Mouse (Mus musculus): Measurements from ENCODE around the gene Pappa2. TPM values are rescaled to one million over a fixed set of nuclear protein-coding genes. Genes with fewer than 3 reads are reported as not detected.

The Pappa2 gene
- polyA plus RNA-seq, 1 experiment from 2014 or later = 1.9 TPM

DNA sequence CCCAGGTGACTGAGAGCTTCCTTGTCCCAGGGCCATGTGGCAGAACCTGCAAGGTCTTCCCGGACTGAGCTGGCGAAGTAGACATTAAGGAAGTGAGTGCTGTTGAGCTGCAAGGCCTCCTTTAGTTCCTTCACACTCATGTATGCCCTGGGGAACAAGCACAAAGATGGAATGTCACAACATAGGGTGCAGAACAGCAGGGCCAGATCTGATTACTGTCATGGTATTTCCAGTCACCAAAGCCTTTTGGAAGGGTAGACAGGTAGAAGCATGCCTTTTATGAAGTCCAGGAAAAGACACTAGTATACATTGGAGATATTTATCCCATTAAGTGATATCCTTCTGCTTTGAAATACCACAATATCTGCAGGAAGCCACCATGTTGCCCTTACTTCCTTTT is 108.9 kb downstream of the Pappa2 start:
- Histone ChIP-seq H3K9me3 (ENCODE audit: control insufficient read depth, low read length) (no peaks in the 10 kb centered on the region), H3K9ac (ENCODE audit: low read length) (no peak overlapping the region), H3K36me3 (ENCODE audit: control insufficient read depth, insufficient read depth, low read length) (no peaks in the 10 kb centered on the region), H3K27me3 (ENCODE audit: control insufficient read depth, insufficient read depth, low read length) (no peaks in the 10 kb centered on the region), H3K4me2 (no peak overlapping the region), H3K4me1 (ENCODE audit: control insufficient read depth, insufficient read depth, low read length) (no peaks in the 10 kb centered on the region), H3K4me3 (ENCODE audit: low read depth, low read length) (no peak overlapping the region), H3K27ac (ENCODE audit: low read depth, low read length) (no peak overlapping the region)
- no peak for DNase-seq (ENCODE audit: low spot score, missing footprints)
- no peak for ATAC-seq (ENCODE audit: low FRiP score)
- WGBS = 86% methylated on average over 2 of the region's 2 CpGs

DNA sequence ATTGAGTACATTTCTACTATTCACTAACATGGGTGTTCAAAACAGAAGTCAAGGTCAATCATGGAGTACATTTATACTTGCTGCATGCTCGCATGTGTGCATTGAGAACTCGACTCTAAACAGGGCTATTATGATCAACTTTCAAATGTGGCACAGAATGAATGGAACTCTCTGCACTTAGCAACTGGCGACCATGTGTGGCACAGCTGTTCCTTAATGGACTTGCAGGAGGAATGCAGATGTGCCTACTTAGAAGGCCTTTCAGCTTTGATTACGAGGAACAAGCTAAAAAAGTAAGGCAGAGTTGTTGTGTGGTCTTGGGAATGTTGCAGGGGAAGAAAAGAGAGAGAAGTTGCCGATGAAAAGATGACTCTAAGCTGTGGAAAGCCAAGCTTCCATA is 120.1 kb downstream of the Pappa2 start:
- no peak for DNase-seq (ENCODE audit: low spot score, missing footprints)
- H3K4me3 ChIP-seq (ENCODE audit: low read depth, low read length) = no peak overlapping the region
- WGBS = 76% methylated on average over 5 of the region's 5 CpGs
- H3K27ac ChIP-seq (ENCODE audit: low read depth, low read length) = no peak overlapping the region
- no peaks in the 10 kb centered on the region for H3K4me1 ChIP-seq (ENCODE audit: control insufficient read depth, insufficient read depth, low read length)
- H3K9ac ChIP-seq (ENCODE audit: low read length) = no peak overlapping the region
- ATAC-seq (ENCODE audit: low FRiP score) = no peak
- H3K4me2 ChIP-seq = no peak overlapping the region
- H3K9me3 ChIP-seq (ENCODE audit: control insufficient read depth, low read length) = no peaks in the 10 kb centered on the region
- H3K27me3 ChIP-seq (ENCODE audit: control insufficient read depth, insufficient read depth, low read length) = no peaks in the 10 kb centered on the region
- no peaks in the 10 kb centered on the region for H3K36me3 ChIP-seq (ENCODE audit: control insufficient read depth, insufficient read depth, low read length)

DNA sequence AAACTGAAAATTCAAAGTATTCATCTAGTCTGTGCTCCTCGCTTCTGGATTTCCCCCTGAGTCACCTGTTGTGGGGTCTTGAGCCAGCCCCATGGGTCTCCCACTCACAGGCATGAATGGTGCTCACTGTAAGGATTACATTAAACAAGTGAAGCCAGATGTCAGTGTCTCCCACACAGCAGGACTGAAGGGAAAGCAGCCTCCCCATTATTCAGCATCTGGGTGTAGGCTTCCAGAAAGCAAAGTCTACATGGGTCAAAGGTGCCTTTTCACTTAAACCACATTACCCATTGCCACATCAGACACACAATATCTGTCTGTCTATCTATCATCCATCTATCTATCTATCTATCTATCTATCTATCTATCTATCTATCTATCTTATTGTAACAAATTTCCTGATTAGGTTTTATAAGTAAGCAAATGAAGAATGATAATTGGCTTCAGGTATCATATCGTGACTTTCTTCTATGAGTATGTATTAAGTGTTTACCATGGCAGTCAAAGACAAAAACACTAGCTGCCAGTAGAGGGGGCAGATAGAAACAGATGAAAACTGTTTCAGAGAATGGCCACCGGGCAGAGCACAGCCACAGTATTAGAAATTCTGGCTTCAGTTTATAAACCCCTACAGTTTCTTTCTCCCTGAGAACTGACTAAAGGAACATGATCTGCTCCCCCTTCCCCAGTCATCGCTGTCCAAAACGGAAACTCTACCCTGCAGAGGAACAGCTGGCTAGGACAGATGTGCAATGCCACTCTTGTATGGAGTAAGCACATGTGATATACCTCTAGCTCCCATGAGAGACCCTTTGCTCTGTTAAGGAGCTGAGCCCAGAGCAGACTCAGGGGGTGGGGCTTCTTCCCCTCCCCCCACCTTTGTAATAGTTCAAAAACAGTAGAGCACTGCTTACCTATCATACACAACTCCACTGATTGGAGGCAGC is 126.1 kb downstream of the Pappa2 start:
- WGBS = 73% methylated on average over 5 of the region's 5 CpGs
- no peak overlapping the region for H3K9ac ChIP-seq (ENCODE audit: low read length)
- H3K27ac ChIP-seq (ENCODE audit: low read depth, low read length) = no peak overlapping the region
- DNase-seq (ENCODE audit: low spot score, missing footprints) (no peak), ATAC-seq (ENCODE audit: low FRiP score) (no peak)
- H3K36me3 ChIP-seq (ENCODE audit: control insufficient read depth, insufficient read depth, low read length) = no peaks in the 10 kb centered on the region
- no peaks in the 10 kb centered on the region for H3K9me3 ChIP-seq (ENCODE audit: control insufficient read depth, low read length)
- no peak overlapping the region for H3K4me3 ChIP-seq (ENCODE audit: low read depth, low read length)
- H3K4me2 ChIP-seq = no peak overlapping the region
- H3K4me1 ChIP-seq (ENCODE audit: control insufficient read depth, insufficient read depth, low read length) = no peaks in the 10 kb centered on the region
- no peaks in the 10 kb centered on the region for H3K27me3 ChIP-seq (ENCODE audit: control insufficient read depth, insufficient read depth, low read length)

DNA sequence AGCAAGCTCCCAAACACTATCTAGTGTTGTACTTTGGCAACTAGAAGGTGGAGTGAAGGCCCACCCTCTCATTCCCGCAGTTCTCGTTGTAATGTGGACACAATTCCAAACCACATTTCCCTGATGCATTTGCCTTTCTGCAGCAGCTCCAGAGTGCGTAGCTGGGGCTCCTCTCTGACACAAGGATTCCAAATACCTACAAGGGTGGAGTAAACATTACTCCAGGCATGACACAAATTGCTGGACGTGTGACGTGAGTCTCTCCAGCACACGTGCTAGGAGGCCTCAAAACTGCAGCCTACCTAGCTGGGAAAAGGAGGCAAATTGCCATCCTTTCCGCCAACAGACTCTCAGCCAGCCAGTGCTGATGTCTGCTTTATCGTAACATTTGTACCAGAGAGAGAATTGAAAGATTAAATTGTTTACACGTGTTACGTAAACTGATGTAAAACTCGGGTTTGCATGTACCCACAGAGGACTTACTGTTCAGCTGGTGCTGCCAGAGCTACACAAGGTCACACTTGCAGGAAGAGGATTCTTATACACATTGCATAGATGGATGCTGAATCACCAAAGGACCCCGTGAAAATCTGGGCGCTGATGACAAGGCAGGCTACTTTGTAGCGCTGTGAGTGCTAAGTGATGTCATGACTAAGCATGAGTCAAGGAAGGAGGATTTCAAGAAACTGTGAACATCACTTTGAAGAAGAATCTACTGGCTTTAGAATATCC is 127.3 kb downstream of the Pappa2 start:
- no peak overlapping the region for H3K4me3 ChIP-seq (ENCODE audit: low read depth, low read length)
- no peaks in the 10 kb centered on the region for H3K36me3 ChIP-seq (ENCODE audit: control insufficient read depth, insufficient read depth, low read length)
- no peak overlapping the region for H3K4me2 ChIP-seq
- no peaks in the 10 kb centered on the region for H3K27me3 ChIP-seq (ENCODE audit: control insufficient read depth, insufficient read depth, low read length)
- H3K9me3 ChIP-seq (ENCODE audit: control insufficient read depth, low read length) = no peaks in the 10 kb centered on the region
- no peak for ATAC-seq (ENCODE audit: low FRiP score)
- no peaks in the 10 kb centered on the region for H3K4me1 ChIP-seq (ENCODE audit: control insufficient read depth, insufficient read depth, low read length)
- 89% methylated on average over 14 of the region's 14 CpGs for whole genome bisulfite sequencing
- no peak overlapping the region for H3K27ac ChIP-seq (ENCODE audit: low read depth, low read length)
- no peak overlapping the region for H3K9ac ChIP-seq (ENCODE audit: low read length)
- no peak for DNase-seq (ENCODE audit: low spot score, missing footprints)

DNA sequence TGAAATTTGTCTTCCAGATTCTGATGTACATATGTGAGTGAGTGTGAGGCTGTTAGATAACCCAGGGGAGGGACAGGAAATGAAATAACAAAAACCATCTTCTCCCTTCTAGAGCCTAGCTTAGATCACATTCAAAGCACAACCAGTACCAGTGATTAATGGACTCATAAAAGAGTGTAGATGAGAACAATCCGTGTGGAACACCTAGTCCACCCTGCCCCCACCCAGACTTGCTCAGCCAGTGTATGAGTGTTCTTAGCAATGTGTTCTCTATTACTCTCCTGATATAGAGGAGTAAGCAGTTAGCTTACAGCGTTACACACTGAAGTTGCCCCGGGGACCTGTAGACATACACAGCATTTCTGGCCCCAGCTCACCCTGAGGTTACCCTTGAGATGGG is 129.8 kb downstream of the Pappa2 start:
- Histone ChIP-seq H3K36me3 (ENCODE audit: control insufficient read depth, insufficient read depth, low read length) (no peaks in the 10 kb centered on the region), H3K9ac (ENCODE audit: low read length) (no peak overlapping the region), H3K4me1 (ENCODE audit: control insufficient read depth, insufficient read depth, low read length) (no peaks in the 10 kb centered on the region), H3K27me3 (ENCODE audit: control insufficient read depth, insufficient read depth, low read length) (no peaks in the 10 kb centered on the region), H3K4me3 (ENCODE audit: low read depth, low read length) (no peak overlapping the region), H3K9me3 (ENCODE audit: control insufficient read depth, low read length) (no peaks in the 10 kb centered on the region), H3K27ac (ENCODE audit: low read depth, low read length) (no peak overlapping the region), H3K4me2 (no peak overlapping the region)
- 90% methylated on average over 3 of the region's 3 CpGs for WGBS
- no peak for DNase-seq (ENCODE audit: low spot score, missing footprints)
- no peak for ATAC-seq (ENCODE audit: low FRiP score)

DNA sequence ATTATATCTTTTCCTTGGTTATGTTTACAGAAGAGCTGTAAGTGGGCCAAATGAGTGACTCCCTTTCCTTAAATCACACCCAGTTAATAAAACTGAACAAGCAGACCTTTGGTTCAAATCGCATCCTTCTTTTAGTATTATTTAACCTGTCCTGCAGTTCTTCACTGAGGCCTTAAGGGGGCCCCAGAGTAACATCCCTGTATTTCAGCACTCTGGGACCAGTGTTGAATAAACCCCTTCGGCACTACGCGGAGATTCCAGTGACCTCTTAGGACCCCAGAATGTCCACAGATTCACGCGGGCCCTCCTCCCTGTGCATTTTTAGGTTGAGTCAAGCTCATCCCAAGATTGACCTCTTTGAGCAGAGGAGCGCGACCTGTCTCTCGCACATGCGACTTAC is 135.7 kb downstream of the Pappa2 start:
- Histone ChIP-seq H3K4me3 (ENCODE audit: low read depth, low read length) (no peak overlapping the region), H3K27me3 (ENCODE audit: control insufficient read depth, insufficient read depth, low read length) (no peaks in the 10 kb centered on the region), H3K9me3 (ENCODE audit: control insufficient read depth, low read length) (no peaks in the 10 kb centered on the region), H3K4me1 (ENCODE audit: control insufficient read depth, insufficient read depth, low read length) (no peaks in the 10 kb centered on the region), H3K36me3 (ENCODE audit: control insufficient read depth, insufficient read depth, low read length) (no peaks in the 10 kb centered on the region), H3K27ac (ENCODE audit: low read depth, low read length) (no peak overlapping the region), H3K4me2 (no peak overlapping the region), H3K9ac (ENCODE audit: low read length) (no peak overlapping the region)
- ATAC-seq (ENCODE audit: low FRiP score) (no peak), DNase-seq (ENCODE audit: low spot score, missing footprints) (no peak)
- 66% methylated on average over 10 of the region's 10 CpGs for WGBS

DNA sequence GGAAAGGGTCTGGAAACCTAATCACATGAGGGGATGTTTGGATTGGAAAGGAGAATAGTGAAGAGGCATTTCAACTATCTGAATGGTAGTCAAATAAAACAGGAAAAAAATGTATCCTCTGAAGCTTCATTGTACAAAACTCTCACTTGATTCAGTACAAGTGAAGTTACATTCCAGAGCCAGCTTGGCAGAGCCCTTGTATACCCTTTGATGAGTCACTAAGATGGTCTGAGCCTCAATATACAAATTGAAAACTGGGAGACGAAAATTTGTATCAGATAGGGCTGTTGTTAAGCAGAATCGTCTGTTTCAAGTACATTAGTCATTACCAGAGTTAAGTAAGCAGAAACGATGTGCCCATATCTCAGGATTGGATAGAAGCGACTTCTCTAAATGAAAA is 143.1 kb downstream of the Pappa2 start:
- Histone ChIP-seq H3K27me3 (ENCODE audit: control insufficient read depth, insufficient read depth, low read length) (no peaks in the 10 kb centered on the region), H3K36me3 (ENCODE audit: control insufficient read depth, insufficient read depth, low read length) (no peaks in the 10 kb centered on the region), H3K4me3 (ENCODE audit: low read depth, low read length) (no peak overlapping the region), H3K4me2 (no peak overlapping the region), H3K4me1 (ENCODE audit: control insufficient read depth, insufficient read depth, low read length) (no peaks in the 10 kb centered on the region), H3K9me3 (ENCODE audit: control insufficient read depth, low read length) (no peaks in the 10 kb centered on the region), H3K27ac (ENCODE audit: low read depth, low read length) (no peak overlapping the region), H3K9ac (ENCODE audit: low read length) (no peak overlapping the region)
- DNase-seq (ENCODE audit: low spot score, missing footprints) (no peak), ATAC-seq (ENCODE audit: low FRiP score) (no peak)
- 82% methylated on average over 4 of the region's 4 CpGs for WGBS

DNA sequence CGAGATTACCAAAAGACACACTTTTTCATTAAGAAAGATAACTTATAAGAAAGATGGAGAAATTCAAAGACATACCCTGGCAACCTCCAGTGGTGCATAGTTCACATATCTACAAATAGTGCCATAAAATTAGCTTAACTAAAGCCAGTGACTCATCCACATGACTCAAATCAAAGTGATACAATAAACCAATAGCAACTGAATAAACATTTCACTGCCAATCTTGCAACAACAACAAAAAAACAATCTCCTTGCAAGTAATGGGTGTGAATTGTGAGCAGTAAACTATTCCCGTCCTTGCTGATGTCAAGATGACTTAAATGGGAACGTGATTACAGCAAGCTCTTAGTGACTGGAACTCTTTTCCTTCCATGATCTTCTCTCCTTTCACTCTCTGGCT is 150.1 kb downstream of the Pappa2 start:
- ATAC-seq (ENCODE audit: low FRiP score) = no peak
- H3K9me3 ChIP-seq (ENCODE audit: control insufficient read depth, low read length) = no peaks in the 10 kb centered on the region
- no peak for DNase-seq (ENCODE audit: low spot score, missing footprints)
- H3K9ac ChIP-seq (ENCODE audit: low read length) = no peak overlapping the region
- no peak overlapping the region for H3K4me2 ChIP-seq
- no peak overlapping the region for H3K4me3 ChIP-seq (ENCODE audit: low read depth, low read length)
- no peaks in the 10 kb centered on the region for H3K36me3 ChIP-seq (ENCODE audit: control insufficient read depth, insufficient read depth, low read length)
- H3K27me3 ChIP-seq (ENCODE audit: control insufficient read depth, insufficient read depth, low read length) = no peaks in the 10 kb centered on the region
- H3K27ac ChIP-seq (ENCODE audit: low read depth, low read length) = no peak overlapping the region
- no peaks in the 10 kb centered on the region for H3K4me1 ChIP-seq (ENCODE audit: control insufficient read depth, insufficient read depth, low read length)
- 86% methylated on average over 3 of the region's 3 CpGs for WGBS

DNA sequence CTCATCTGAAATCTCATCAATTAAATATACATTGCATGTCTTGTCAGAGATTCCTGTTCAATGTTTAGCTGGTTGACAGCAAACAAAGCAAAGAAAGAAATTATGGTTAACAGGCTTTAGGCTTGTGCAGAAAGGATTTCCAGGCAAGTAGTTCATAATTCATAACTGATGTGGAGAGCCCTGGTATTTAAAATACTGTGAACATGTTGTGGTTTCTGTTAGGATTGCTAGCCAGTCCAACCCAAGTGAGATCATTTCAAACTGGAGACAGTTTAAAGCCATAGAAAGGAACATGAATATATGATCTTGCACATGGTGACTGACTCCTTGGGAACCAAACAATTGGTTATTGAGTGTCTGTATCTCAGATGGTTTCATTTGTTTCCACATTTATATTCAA is 152.4 kb downstream of the Pappa2 start:
- Histone ChIP-seq H3K9ac (ENCODE audit: low read length) (no peak overlapping the region), H3K4me1 (ENCODE audit: control insufficient read depth, insufficient read depth, low read length) (no peaks in the 10 kb centered on the region), H3K4me2 (no peak overlapping the region), H3K9me3 (ENCODE audit: control insufficient read depth, low read length) (no peaks in the 10 kb centered on the region), H3K4me3 (ENCODE audit: low read depth, low read length) (no peak overlapping the region), H3K27ac (ENCODE audit: low read depth, low read length) (no peak overlapping the region), H3K27me3 (ENCODE audit: control insufficient read depth, insufficient read depth, low read length) (no peaks in the 10 kb centered on the region), H3K36me3 (ENCODE audit: control insufficient read depth, insufficient read depth, low read length) (no peaks in the 10 kb centered on the region)
- DNase-seq (ENCODE audit: low spot score, missing footprints) (no peak), ATAC-seq (ENCODE audit: low FRiP score) (no peak)
